Mouse (Mus musculus) thymus, adult 18-20 months (tissue): ENCODE data around the gene Vmn2r20.
"Not testable (repeated sequence)": the region's sequence is repeated elsewhere in the genome, so short reads cannot be mapped to it uniquely, and the experiment has no call there.

Experiments used
- DNase-seq, 2 experiments: peaks; one replicate each; pipeline ENCODE4 v3.0.0; 2022; ENCODE audit warnings: mixed read lengths in 2 of 2

Vmn2r20 gene

GRCm38 (mm10) chr6:123418016-123418415, at the start of gene Vmn2r20:
Gene Vmn2r20 (minus strand): TSS chr6:123418116.
- not testable (repeated sequence) for DNase-seq

- DNase-seq, result not testable (repeated sequence)
Observed at GRCm38 (mm10) chr6:123424413-123424812, 6.5 kb upstream of the Vmn2r20 start.

DNA sequence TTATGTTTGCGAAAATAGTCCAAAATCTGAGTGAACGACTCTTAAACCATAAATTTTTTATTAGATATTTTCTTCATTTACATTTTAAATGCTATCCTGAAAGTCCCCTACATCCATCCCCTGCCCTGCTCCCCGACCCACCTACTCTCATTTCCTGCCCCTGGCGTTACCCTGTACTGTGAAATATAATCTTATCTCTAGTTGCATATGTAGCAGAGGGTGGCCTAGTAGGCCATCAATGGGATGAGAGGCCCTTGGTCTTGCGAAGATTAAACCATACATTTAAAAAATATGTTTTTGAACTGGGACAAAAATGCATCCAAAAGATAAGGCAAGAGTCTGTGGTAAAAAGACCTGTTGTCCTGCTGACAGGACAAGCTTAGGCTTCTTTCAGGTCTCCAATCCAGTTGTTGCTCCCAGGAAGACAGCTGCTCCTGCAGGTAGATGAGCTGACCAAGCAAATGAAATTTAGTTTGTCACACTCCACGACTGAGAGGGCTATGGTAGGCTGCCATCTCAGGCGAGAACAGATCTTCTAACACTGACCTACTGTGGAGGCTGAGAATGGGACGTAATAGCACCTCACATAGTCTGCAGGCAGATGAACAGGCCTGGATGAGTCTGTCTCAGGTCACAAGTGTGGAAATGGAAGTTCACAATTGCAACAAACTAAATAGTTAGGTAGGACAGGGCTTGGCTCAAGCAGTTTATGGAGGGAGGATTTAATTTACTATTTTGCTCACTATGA, 10.8 kb downstream of the Vmn2r20 start:
- DNase-seq, result not testable (repeated sequence)

- DNase-seq, result not testable (repeated sequence)
Observed at GRCm38 (mm10) chr6:123388824-123389223, 29.1 kb downstream of the Vmn2r20 start.

GRCm38 (mm10) chr6:123346141-123346540, 71.8 kb downstream of the Vmn2r20 start:
- no peak for DNase-seq

GRCm38 (mm10) chr6:123340093-123340492, 77.8 kb downstream of the Vmn2r20 start:
- DNase-seq, result no peak

- DNase-seq, result no peak
Observed at GRCm38 (mm10) chr6:123332503-123332902, 85.4 kb downstream of the Vmn2r20 start.
